Mouse (Mus musculus) embryonic facial prominence, embryonic 11.5 days (tissue): ENCODE results near the gene Peli1. TPM values are rescaled to one million over a fixed set of nuclear protein-coding genes. Genes with fewer than 3 reads are reported as not detected.
"Not testable (repeated sequence)": the region's sequence is repeated elsewhere in the genome, so short reads cannot be mapped to it uniquely, and the experiment has no call there.

Experiments
- ATAC-seq: fragments of 200-750 bp; cut with Nextera tagmentation; replicated peaks from 2 replicates; pipeline ENCODE4 v1.8.0; 2017; ENCODE audit warnings: low read depth; ENCODE audit not compliant: insufficient number of reproducible peaks, low FRiP score, low TSS enrichment
- DNase-seq: peaks from one replicate; pipeline ENCODE4 v3.0.0-alpha.2; 2015; ENCODE audit warnings: low spot score
- H3K27ac ChIP-seq: fragments of 300-500 bp; sonication (generic); replicated peaks from 2 replicates; pipeline ENCODE4 v1.5.1; 2014; ENCODE audit warnings: mild to moderate bottlenecking, low read depth, low read length, control low read depth
- H3K27me3 ChIP-seq: fragments of 300-500 bp; sonication (generic); 2 replicates; pipeline ENCODE4 v1.6.1; 2014; ENCODE audit warnings: mild to moderate bottlenecking, low read length, moderate library complexity, mixed read lengths; ENCODE audit not compliant: control insufficient read depth, insufficient read depth
- H3K36me3 ChIP-seq: fragments of 300-500 bp; sonication (generic); replicated peaks from 2 replicates; pipeline ENCODE4 v1.6.1; 2014; ENCODE audit warnings: low read depth, mild to moderate bottlenecking, low read length, moderate library complexity, mixed read lengths; ENCODE audit not compliant: control insufficient read depth, insufficient read depth
- H3K4me1 ChIP-seq: fragments of 300-500 bp; sonication (generic); 2 replicates; pipeline ENCODE4 v1.6.1; 2014; ENCODE audit warnings: low read length, mixed read lengths; ENCODE audit not compliant: control insufficient read depth, insufficient read depth
- H3K4me2 ChIP-seq: fragments of 300-500 bp; sonication (generic); 2 replicates; pipeline ENCODE4 v1.6.1; 2014; ENCODE audit warnings: low read depth, mild to moderate bottlenecking, control low read depth, low read length, moderate library complexity
- H3K4me3 ChIP-seq: fragments of 300-500 bp; sonication (generic); 2 replicates; pipeline ENCODE4 v1.5.1; 2014; ENCODE audit warnings: low read depth, low read length, control low read depth
- H3K9ac ChIP-seq: fragments of 300-500 bp; sonication (generic); replicated peaks from 2 replicates; pipeline ENCODE4 v1.6.1; 2014; ENCODE audit warnings: mild to moderate bottlenecking, control low read depth, low read length
- H3K9me3 ChIP-seq: fragments of 300-500 bp; sonication (generic); replicated peaks from 2 replicates; pipeline ENCODE4 v1.6.1; 2016; ENCODE audit warnings: mild to moderate bottlenecking, low read length, inconsistent platforms, mixed read lengths; ENCODE audit not compliant: control insufficient read depth
- WGBS: fragments of 180-500 bp; shearing (Covaris S2); extraction: QIAGEN DNeasy Blood & Tissue Kit; methylation state at CpG from one replicate; pipeline ENCODE4 v1.1.7; 2014; 5-methylcytosine and 5-hydroxymethylcytosine counted together
- polyA plus RNA-seq: library from polyadenylated mRNA; unstranded; fragments of >200 nt; fragmentation: Nextera tagmentation; extraction: Ambion mirVana; gene quantifications from 2 replicates; pipeline ENCODE4 v1.2.1, GENCODE M21; 2014

The Peli1 gene
- polyA plus RNA-seq, 1 experiment from 2014 or later = 86.9 TPM

GRCm38 (mm10) chr11:21163143-21163542 lies 72.1 kb downstream of the Peli1 start:
- H3K27me3 ChIP-seq = no peaks in the 10 kb centered on the region
- no peak overlapping the region for H3K9ac ChIP-seq
- WGBS = 56% methylated on average over 7 of the region's 7 CpGs
- H3K4me1 ChIP-seq = no peaks in the 10 kb centered on the region
- DNase-seq (no peak), ATAC-seq (no peak)
- H3K9me3 ChIP-seq = no peaks in the 10 kb centered on the region
- no peak overlapping the region for H3K4me2 ChIP-seq
- H3K4me3 ChIP-seq = no peak overlapping the region
- H3K36me3 ChIP-seq = no peaks in the 10 kb centered on the region
- no peak overlapping the region for H3K27ac ChIP-seq

GRCm38 (mm10) chr11:21163673-21164072 lies 72.6 kb downstream of the Peli1 start:
- H3K9ac ChIP-seq = no peak overlapping the region
- no peaks in the 10 kb centered on the region for H3K27me3 ChIP-seq
- no peaks in the 10 kb centered on the region for H3K36me3 ChIP-seq
- H3K4me2 ChIP-seq = no peak overlapping the region
- no peaks in the 10 kb centered on the region for H3K4me1 ChIP-seq
- DNase-seq (peak; percentile 43), ATAC-seq (no peak)
- H3K4me3 ChIP-seq = no peak overlapping the region
- H3K9me3 ChIP-seq = no peaks in the 10 kb centered on the region
- 4% methylated on average over 5 of the region's 5 CpGs for WGBS
- no peak overlapping the region for H3K27ac ChIP-seq

GRCm38 (mm10) chr11:21164312-21164993 lies 73.4 kb downstream of the Peli1 start:
- ATAC-seq (0 out of 2 replicates have a peak, but pooled peaks have one; percentile 14), DNase-seq (no peak)
- WGBS = 69% methylated on average over 8 of the region's 8 CpGs
- Histone ChIP-seq H3K9me3 (no peaks in the 10 kb centered on the region), H3K4me2 (no peak overlapping the region), H3K4me3 (no peak overlapping the region), H3K27me3 (no peaks in the 10 kb centered on the region), H3K4me1 (no peaks in the 10 kb centered on the region), H3K27ac (no peak overlapping the region), H3K36me3 (no peaks in the 10 kb centered on the region), H3K9ac (no peak overlapping the region)

GRCm38 (mm10) chr11:21164994-21165560 lies 74.0 kb downstream of the Peli1 start:
- H3K4me3 ChIP-seq = no peak overlapping the region
- no peak for DNase-seq
- H3K9me3 ChIP-seq = no peaks in the 10 kb centered on the region
- H3K27me3 ChIP-seq = no peaks in the 10 kb centered on the region
- 81% methylated on average over 4 of the region's 4 CpGs for WGBS
- ATAC-seq = no peak
- no peak overlapping the region for H3K9ac ChIP-seq
- no peak overlapping the region for H3K4me2 ChIP-seq
- H3K36me3 ChIP-seq = no peaks in the 10 kb centered on the region
- no peak overlapping the region for H3K27ac ChIP-seq
- no peaks in the 10 kb centered on the region for H3K4me1 ChIP-seq

GRCm38 (mm10) chr11:21166495-21167096 lies 75.5 kb downstream of the Peli1 start:
- no peaks in the 10 kb centered on the region for H3K9me3 ChIP-seq
- no peaks in the 10 kb centered on the region for H3K4me1 ChIP-seq
- no peak for DNase-seq
- ATAC-seq = no peak
- no peak overlapping the region for H3K4me3 ChIP-seq
- no peak overlapping the region for H3K4me2 ChIP-seq
- no peaks in the 10 kb centered on the region for H3K36me3 ChIP-seq
- no peak overlapping the region for H3K9ac ChIP-seq
- H3K27ac ChIP-seq = no peak overlapping the region
- H3K27me3 ChIP-seq = no peaks in the 10 kb centered on the region
- WGBS = 90% methylated on average over 2 of the region's 2 CpGs

- Histone ChIP-seq H3K9me3 (no peaks in the 10 kb centered on the region), H3K9ac (no peak overlapping the region), H3K36me3 (no peaks in the 10 kb centered on the region), H3K4me2 (no peak overlapping the region), H3K27me3 (no peaks in the 10 kb centered on the region), H3K4me1 (no peaks in the 10 kb centered on the region), H3K4me3 (no peak overlapping the region), H3K27ac (no peak overlapping the region)
- 52% methylated on average over 6 of the region's 6 CpGs for WGBS
- DNase-seq (no peak), ATAC-seq (no peak)
These were observed 77.9 kb downstream of the Peli1 start for GRCm38 (mm10) chr11:21168828-21169607.

- not testable (repeated sequence) for H3K36me3 ChIP-seq, ATAC-seq, H3K9me3 ChIP-seq, DNase-seq, H3K9ac ChIP-seq, H3K4me1 ChIP-seq, H3K27me3 ChIP-seq, H3K27ac ChIP-seq, H3K4me3 ChIP-seq, H3K4me2 ChIP-seq
- WGBS = 79% methylated on average over 1 of the region's 1 CpGs
These were observed 78.4 kb downstream of the Peli1 start for GRCm38 (mm10) chr11:21169608-21169860.

- Histone ChIP-seq H3K27me3 (no peaks in the 10 kb centered on the region), H3K4me2 (no peak overlapping the region), H3K36me3 (no peaks in the 10 kb centered on the region), H3K27ac (no peak overlapping the region), H3K4me3 (no peak overlapping the region), H3K9ac (no peak overlapping the region), H3K4me1 (no peaks in the 10 kb centered on the region), H3K9me3 (no peaks in the 10 kb centered on the region)
- ATAC-seq = no peak
- 94% methylated on average over 3 of the region's 3 CpGs for WGBS
- DNase-seq = no peak
These were observed 81.2 kb downstream of the Peli1 start for GRCm38 (mm10) chr11:21172281-21172680.
